In the genomic region with DNA sequence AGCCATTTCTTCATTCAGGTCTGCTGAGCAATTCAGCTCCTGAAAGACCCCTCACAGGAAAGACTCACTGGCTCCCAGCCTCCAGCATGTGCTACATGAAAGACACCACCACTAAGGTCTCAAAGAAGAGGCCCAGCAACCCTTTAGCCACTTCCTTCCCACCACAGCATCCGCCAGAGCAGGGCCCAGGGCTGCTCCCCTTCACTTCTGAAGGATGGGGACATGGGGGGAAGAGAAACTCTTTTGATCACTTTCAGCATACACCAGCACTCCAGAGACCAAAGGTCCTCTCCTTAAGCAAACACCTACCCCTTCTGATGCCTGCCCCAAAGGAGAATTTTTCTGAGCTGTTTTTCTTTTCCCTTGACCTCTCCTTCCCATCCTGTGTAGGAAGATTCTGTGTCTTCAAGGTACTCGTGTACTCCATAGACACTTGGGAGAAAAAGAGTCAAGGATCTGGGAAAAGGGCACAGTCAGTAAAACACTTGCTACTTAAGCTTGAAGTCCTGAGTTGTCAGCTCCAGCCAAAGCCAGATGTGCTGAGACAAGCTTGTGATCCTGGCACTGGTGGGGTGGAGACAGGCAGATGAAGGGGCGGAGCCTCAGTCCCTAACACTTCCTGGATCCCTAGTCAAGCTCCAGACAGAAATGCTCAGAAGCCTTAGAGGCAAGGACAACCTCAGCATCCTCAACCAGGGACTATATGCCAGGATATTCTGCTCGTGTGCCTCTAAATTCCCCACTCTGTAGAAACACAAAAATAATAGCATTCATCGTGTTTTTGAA, we compare ENCODE assay signal across 9 mouse cellular contexts. TPM values are rescaled to one million over a fixed set of nuclear protein-coding genes. Genes with fewer than 3 reads are reported as not detected.
DNase-seq lines count a peak whose midpoint lies in the region; ATAC-seq and TF ChIP-seq lines count a peak whose summit lies in the region.
"Had no signal": no experiment of that assay in that cellular context is flagged by ENCODE, and none has a peak within 500 bp of the region (broad histone marks: within the 10 kb centered on the region; RNA-seq: fewer than 3 reads in every experiment).

No protein-coding gene starts in this region.

- no peak for DNase-seq in heart, adult 2 months
- DNase-seq in adipocyte (ENCODE audit: low spot score) = peak; percentile 15
- DNase-seq in kidney, postnatal 36 days = peak; percentile 17 to 39
- peak; percentile 32 for DNase-seq in neural tube, embryonic 11.5 days (ENCODE audit: low spot score)
- DNase-seq in left cerebral cortex, postnatal 14 days (ENCODE audit: low spot score in 2 of 2) = no peak
- DNase-seq in midbrain, postnatal 0 days (ENCODE audit: low spot score) = no peak

- no peaks in the 10 kb centered on the region for H3K36me3 ChIP-seq in heart, embryonic 16.5 days (ENCODE audit: control insufficient read depth, insufficient read depth)
- H3K36me3 ChIP-seq in heart, adult 2 months (ENCODE audit: control insufficient read depth, insufficient read depth, low read length) = no peaks in the 10 kb centered on the region
- no peaks in the 10 kb centered on the region for H3K36me3 ChIP-seq in neural tube, embryonic 11.5 days (ENCODE audit: control insufficient read depth, insufficient read depth, low read length)
- no peaks in the 10 kb centered on the region for H3K36me3 ChIP-seq in midbrain, postnatal 0 days (ENCODE audit: insufficient read depth, low read length)
- no peaks in the 10 kb centered on the region for H3K36me3 ChIP-seq in hindbrain, embryonic 13.5 days
- H3K36me3 ChIP-seq: hindbrain, embryonic 15.5 days had no signal

- H3K4me1 ChIP-seq in heart, embryonic 16.5 days (ENCODE audit: control insufficient read depth, insufficient read depth, low read length) = no peaks in the 10 kb centered on the region
- no peaks in the 10 kb centered on the region for H3K4me1 ChIP-seq in heart, adult 2 months (ENCODE audit: control insufficient read depth, insufficient read depth, low read length)
- no peaks in the 10 kb centered on the region for H3K4me1 ChIP-seq in neural tube, embryonic 11.5 days (ENCODE audit: control insufficient read depth, insufficient read depth, low read length)
- H3K4me1 ChIP-seq in midbrain, postnatal 0 days (ENCODE audit: insufficient read depth, low read length) = no peaks in the 10 kb centered on the region
- H3K4me1 ChIP-seq in hindbrain, embryonic 13.5 days (replicated peaks) = no peaks in the 10 kb centered on the region
- H3K4me1 ChIP-seq: hindbrain, embryonic 15.5 days had no signal

- TF ChIP-seq CTCF in heart, adult 2 months (IDR thresholded peaks at IDR 0.05) = no peak
- TF ChIP-seq CTCF in midbrain, postnatal 0 days (IDR thresholded peaks at IDR 0.05) = no peak

- no peak overlapping the region for H3K4me2 ChIP-seq in heart, embryonic 16.5 days (ENCODE audit: low read depth, low read length)
- no peak overlapping the region for H3K4me2 ChIP-seq in neural tube, embryonic 11.5 days (ENCODE audit: low read depth)
- no peak overlapping the region for H3K4me2 ChIP-seq in midbrain, postnatal 0 days (ENCODE audit: low read depth, low read length, poor library complexity, severe bottlenecking)
- no peak overlapping the region for H3K4me2 ChIP-seq in hindbrain, embryonic 13.5 days
- H3K4me2 ChIP-seq: hindbrain, embryonic 15.5 days had no signal

- H3K4me3 ChIP-seq in heart, embryonic 16.5 days (ENCODE audit: low read length) = no peak overlapping the region
- no peak overlapping the region for H3K4me3 ChIP-seq in heart, adult 2 months
- no peak overlapping the region for H3K4me3 ChIP-seq in neural tube, embryonic 11.5 days (ENCODE audit: low read depth, low read length)
- no peak overlapping the region for H3K4me3 ChIP-seq in midbrain, postnatal 0 days (ENCODE audit: low read depth, low read length)
- H3K4me3 ChIP-seq in hindbrain, embryonic 13.5 days = no peak overlapping the region
- H3K4me3 ChIP-seq: hindbrain, embryonic 15.5 days had no signal

- intact Hi-C loops in heart, adult 2 months (cut with DNase I) = no loop called here
- intact Hi-C loops in left cerebral cortex, postnatal 14 days (cut with DNase I) = no loop called here

- H3K27me3 ChIP-seq in heart, embryonic 16.5 days (ENCODE audit: control insufficient read depth, insufficient read depth, low read length) = no peaks in the 10 kb centered on the region
- no peaks in the 10 kb centered on the region for H3K27me3 ChIP-seq in heart, adult 2 months (ENCODE audit: control insufficient read depth, insufficient read depth, low read length)
- no peaks in the 10 kb centered on the region for H3K27me3 ChIP-seq in neural tube, embryonic 11.5 days (ENCODE audit: control insufficient read depth, insufficient read depth, low read length)
- no peaks in the 10 kb centered on the region for H3K27me3 ChIP-seq in midbrain, postnatal 0 days (ENCODE audit: insufficient read depth, low read length)
- H3K27me3 ChIP-seq in hindbrain, embryonic 13.5 days = no peaks in the 10 kb centered on the region
- H3K27me3 ChIP-seq: hindbrain, embryonic 15.5 days had no signal

- 52% methylated on average over 5 of the region's 5 CpGs for WGBS in heart, embryonic 16.5 days
- WGBS in heart, adult 2 months = 43% methylated on average over 5 of the region's 5 CpGs
- 53% methylated on average over 5 of the region's 5 CpGs for WGBS in neural tube, embryonic 11.5 days
- 62% methylated on average over 5 of the region's 5 CpGs for WGBS in midbrain, postnatal 0 days
- WGBS in hindbrain, embryonic 13.5 days = 60% methylated on average over 5 of the region's 5 CpGs

- no peak for TF ChIP-seq POLR2A in heart, adult 2 months (IDR thresholded peaks at IDR 0.05; ENCODE audit: insufficient read depth, low read depth, low read length)

- no peak overlapping the region for H3K9ac ChIP-seq in heart, embryonic 16.5 days (ENCODE audit: low read length)
- H3K9ac ChIP-seq in heart, adult 2 months (ENCODE audit: low read depth, low read length) = no peak overlapping the region
- H3K9ac ChIP-seq in neural tube, embryonic 11.5 days (ENCODE audit: low read length) = no peak overlapping the region
- no peak overlapping the region for H3K9ac ChIP-seq in midbrain, postnatal 0 days (replicated peaks; ENCODE audit: low read length, poor library complexity, severe bottlenecking)
- no peak overlapping the region for H3K9ac ChIP-seq in hindbrain, embryonic 13.5 days
- H3K9ac ChIP-seq: hindbrain, embryonic 15.5 days had no signal

- peak; percentile 52 for ATAC-seq in heart, embryonic 16.5 days (replicated peaks; ENCODE audit: extremely low read depth, insufficient read depth, low FRiP score)
- no peak for ATAC-seq in neural tube, embryonic 11.5 days (ENCODE audit: insufficient read depth, low FRiP score, low TSS enrichment)
- ATAC-seq in midbrain, postnatal 0 days (ENCODE audit: low FRiP score) = no peak
- ATAC-seq in hindbrain, embryonic 13.5 days (ENCODE audit: low FRiP score) = no peak

- H3K79me2 ChIP-seq in heart, adult 2 months (replicated peaks; ENCODE audit: control insufficient read depth, insufficient read depth, low read length) = no peaks in the 10 kb centered on the region

- no peaks in the 10 kb centered on the region for H3K9me3 ChIP-seq in heart, embryonic 16.5 days (replicated peaks; ENCODE audit: control insufficient read depth, low read length)
- H3K9me3 ChIP-seq in neural tube, embryonic 11.5 days (ENCODE audit: control insufficient read depth, low read length) = no peaks in the 10 kb centered on the region
- no peaks in the 10 kb centered on the region for H3K9me3 ChIP-seq in midbrain, postnatal 0 days (ENCODE audit: low read length)
- no peaks in the 10 kb centered on the region for H3K9me3 ChIP-seq in hindbrain, embryonic 13.5 days
- H3K9me3 ChIP-seq: hindbrain, embryonic 15.5 days had no signal

- no peak overlapping the region for H3K27ac ChIP-seq in heart, embryonic 16.5 days (ENCODE audit: low read length)
- no peak overlapping the region for H3K27ac ChIP-seq in heart, adult 2 months
- H3K27ac ChIP-seq in neural tube, embryonic 11.5 days (ENCODE audit: low read depth, low read length) = no peak overlapping the region
- H3K27ac ChIP-seq in midbrain, postnatal 0 days (ENCODE audit: low read depth, low read length) = no peak overlapping the region
- no peak overlapping the region for H3K27ac ChIP-seq in hindbrain, embryonic 13.5 days
- H3K27ac ChIP-seq: hindbrain, embryonic 15.5 days had no signal

- no peak for TF ChIP-seq EP300 in heart, adult 2 months (IDR thresholded peaks at IDR 0.05; ENCODE audit: insufficient read depth, low read depth, low read length)

RNA-seq across cellular contexts. Expression of a gene that starts 53.6 kb away (rescaled TPM):
- polyA plus RNA-seq in heart, embryonic 16.5 days (2015; fragmentation: Nextera tagmentation; extraction: Ambion mirVana) = 14.3 and 17.7 TPM in 2 replicates
- 1 to 10 TPM; 5.2 to 6.5 TPM for total RNA-seq in heart, adult 2 months (2021)
- 18.3 and 21.6 TPM in 2 replicates for polyA plus RNA-seq in heart, adult 2 months (2012; rRNA removed)
- polyA plus RNA-seq in neural tube, embryonic 11.5 days (2014; fragmentation: Nextera tagmentation; extraction: Ambion mirVana) = 27.1 and 32.0 TPM in 2 replicates
- 10 to 100 TPM; 34.3 to 37.5 TPM for total RNA-seq in left cerebral cortex, postnatal 14 days (2021)
- 80.5 and 91.4 TPM in 2 replicates for total RNA-seq in midbrain, postnatal 0 days (2014; rRNA removed)
- polyA plus RNA-seq in midbrain, postnatal 0 days (2015; fragmentation: Nextera tagmentation; extraction: Ambion mirVana) = 78.2 and 80.9 TPM in 2 replicates
- polyA plus RNA-seq in hindbrain, embryonic 13.5 days (2015; fragmentation: Nextera tagmentation; extraction: Ambion mirVana) = 47.5 and 52.6 TPM in 2 replicates

Comparison
In these comparisons a context has a peak if more than half of its experiments do, and no peak if none do; other contexts are left out.
1. DNase-seq: peak in adipocyte (single experiment), kidney, postnatal 36 days (2 of 2) and neural tube, embryonic 11.5 days (single experiment); none in heart, adult 2 months (0 of 2), left cerebral cortex, postnatal 14 days (0 of 2) and midbrain, postnatal 0 days (single experiment).